Mouse (Mus musculus): ENCODE data around the gene Necab2.

DNA sequence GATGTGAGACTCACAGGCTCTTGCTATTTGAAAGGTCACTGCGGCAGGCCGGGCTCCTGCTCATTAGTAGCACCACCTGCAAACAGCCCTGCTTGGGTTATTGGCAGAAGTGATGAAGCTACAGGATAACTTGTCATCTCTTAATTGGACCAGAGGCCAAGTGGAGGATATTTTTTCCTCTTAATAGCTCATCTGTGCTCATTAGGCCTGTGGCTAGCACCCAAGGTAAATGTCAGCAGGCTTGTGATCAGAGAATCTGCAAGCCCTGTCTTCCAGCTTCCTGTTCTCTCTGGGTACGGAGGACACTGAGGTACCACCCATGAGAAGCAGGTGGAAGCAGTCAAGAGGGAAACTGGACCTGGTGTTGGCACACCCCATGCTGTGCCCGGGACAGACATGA lies 4.6 kb downstream of the Necab2 start:
- no peak for TF ChIP-seq CTCF (IDR thresholded peaks at IDR 0.05; ENCODE audit: control insufficient read depth, insufficient read depth, insufficient replicate concordance, low read depth, low read length)
- no peak for TF ChIP-seq POLR2A (IDR thresholded peaks at IDR 0.05; ENCODE audit: control insufficient read depth, low read depth, low read length)
